Comparison of ENCODE assay signal across 30 mouse cellular contexts in the genomic region with DNA sequence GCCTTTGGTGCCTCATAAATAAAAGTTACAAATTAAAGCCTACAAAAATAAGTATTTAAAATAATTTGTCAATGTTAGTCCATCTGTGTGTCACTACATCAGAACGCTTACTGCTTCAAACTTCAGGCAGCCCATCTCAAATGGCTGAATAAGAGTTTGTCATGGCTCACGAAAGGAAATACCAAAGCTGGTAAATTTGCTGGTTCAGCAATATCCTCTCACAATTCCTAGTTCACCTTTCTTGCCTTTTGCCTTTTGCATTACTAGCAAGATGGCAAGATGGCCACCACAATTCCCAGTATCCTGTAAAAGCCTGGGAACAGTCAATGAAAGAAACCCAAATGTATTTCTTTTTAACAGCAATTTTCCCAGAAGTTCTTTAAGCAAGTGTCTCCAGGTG.
"Had no signal": no experiment of that assay in that cellular context is flagged by ENCODE, and none has a peak within 500 bp of the region (broad histone marks: within the 10 kb centered on the region; RNA-seq: fewer than 3 reads in every experiment).

No protein-coding gene starts in this region.

- H3K27ac ChIP-seq: heart, embryonic 13.5 days; heart, embryonic 15.5 days; hindbrain, embryonic 10.5 days; hindbrain, embryonic 12.5 days; hindbrain, embryonic 13.5 days; hindbrain, embryonic 14.5 days; hindbrain, embryonic 15.5 days; hindbrain, postnatal 0 days; intestine, embryonic 15.5 days; kidney, embryonic 15.5 days; kidney, postnatal 0 days; layer of hippocampus, adult 2 months; left cerebral cortex, adult 2 months had no signal

- H3K9me3 ChIP-seq: heart, embryonic 12.5 days; heart, embryonic 13.5 days; heart, embryonic 15.5 days; hindbrain, embryonic 10.5 days; hindbrain, embryonic 12.5 days; hindbrain, embryonic 13.5 days; hindbrain, embryonic 15.5 days; intestine, embryonic 15.5 days; kidney, embryonic 15.5 days had no signal

- H3K4me3 ChIP-seq: heart, embryonic 12.5 days; heart, embryonic 13.5 days; heart, embryonic 15.5 days; hindbrain, embryonic 10.5 days; hindbrain, embryonic 12.5 days; hindbrain, embryonic 13.5 days; hindbrain, embryonic 15.5 days; intestine, embryonic 15.5 days; kidney, embryonic 15.5 days; layer of hippocampus, adult 2 months; left cerebral cortex, adult 2 months had no signal

- H3K9ac ChIP-seq: heart, embryonic 12.5 days; heart, embryonic 13.5 days; heart, embryonic 15.5 days; hindbrain, embryonic 12.5 days; hindbrain, embryonic 13.5 days; hindbrain, embryonic 14.5 days; hindbrain, embryonic 15.5 days; intestine, embryonic 15.5 days; kidney, embryonic 15.5 days had no signal

- DNase-seq: heart, postnatal 10 days; heart, postnatal 14 days; heart, postnatal 36 days; heart, postnatal 4 days; kidney, adult 18-20 months; kidney, adult 2 months; kidney, adult 8-10 months; kidney, adult 9 months; kidney, postnatal 10 days; kidney, postnatal 14 days; kidney, postnatal 25 days; kidney, postnatal 36 days; kidney, postnatal 4 days; layer of hippocampus, adult 9-11 months; layer of hippocampus, postnatal 36 days had no signal

- H3K4me1 ChIP-seq: heart, embryonic 15.5 days; hindbrain, embryonic 12.5 days; hindbrain, embryonic 15.5 days had no signal

- H3K4me2 ChIP-seq: heart, embryonic 11.5 days; heart, embryonic 12.5 days; heart, embryonic 13.5 days; heart, embryonic 15.5 days; hindbrain, embryonic 12.5 days; hindbrain, embryonic 13.5 days; hindbrain, embryonic 14.5 days; hindbrain, embryonic 15.5 days; intestine, embryonic 15.5 days; kidney, embryonic 15.5 days had no signal

- H3K27me3 ChIP-seq: heart, embryonic 12.5 days; heart, embryonic 13.5 days; heart, embryonic 15.5 days; hindbrain, embryonic 13.5 days; hindbrain, embryonic 15.5 days; intestine, embryonic 15.5 days had no signal

- H3K36me3 ChIP-seq: heart, embryonic 12.5 days; heart, embryonic 13.5 days; heart, embryonic 15.5 days; hindbrain, embryonic 10.5 days; hindbrain, embryonic 12.5 days; hindbrain, embryonic 13.5 days; hindbrain, embryonic 15.5 days; intestine, embryonic 15.5 days; kidney, embryonic 15.5 days had no signal
